Mouse (Mus musculus) liver, postnatal 0 days (tissue): ENCODE data around the gene Arpc4.

ENCODE experiments used
- CTCF ChIP-seq: sonication (generic); IDR thresholded peaks from 2 replicates; pipeline ENCODE4 v1.5.1; 2016; ENCODE audit warnings: antibody characterized with exemption, low read depth
- EP300 ChIP-seq: IDR thresholded peaks from 2 replicates; pipeline ENCODE4 v1.6.1; 2016; ENCODE audit warnings: antibody characterized with exemption, low read depth, mild to moderate bottlenecking

- no peak for TF ChIP-seq CTCF
- TF ChIP-seq EP300 = no peak
Observed at GRCm38 (mm10) chr6:113350538-113350937, 27.4 kb upstream of the Arpc4 start.
